Mouse (Mus musculus) mouse trophoblast stem cell (cell line): Measurements from ENCODE around the gene Man1b1.

Experiments
- in situ Hi-C, 2 experiments: fragments of 300-500 bp; cut with MseI, MboI; formaldehyde crosslinking; loops; 2 replicates in 1 of 2; 3 replicates in 1 of 2; pipeline ENCODE4 v1.15.1; 2025

The Man1b1 gene

GRCm38 (mm10) chr2:25305587-25306359 is 26.4 kb upstream of the Man1b1 start:
- in situ Hi-C loops = no loop called here

GRCm38 (mm10) chr2:25310180-25310579 is 22.0 kb upstream of the Man1b1 start:
- in situ Hi-C loops = no loop called here

GRCm38 (mm10) chr2:25310969-25311368 is 21.2 kb upstream of the Man1b1 start:
- in situ Hi-C loops = no loop called here

GRCm38 (mm10) chr2:25311491-25311891 is 20.6 kb upstream of the Man1b1 start:
- in situ Hi-C loops = no loop called here

GRCm38 (mm10) chr2:25318119-25318966 is 13.8 kb upstream of the Man1b1 start:
- in situ Hi-C loops = no loop called here

GRCm38 (mm10) chr2:25318971-25319773 is 13.0 kb upstream of the Man1b1 start, which contains the start of gene Grin1:
TSS of gene Grin1 (minus strand) at chr2:25319187.
- in situ Hi-C loops = no loop called here

- in situ Hi-C loops = no loop called here
Measured at GRCm38 (mm10) chr2:25320084-25320483, 12.1 kb upstream of the Man1b1 start.

GRCm38 (mm10) chr2:25326036-25326435 is 6.1 kb upstream of the Man1b1 start:
- in situ Hi-C loops = no loop called here

GRCm38 (mm10) chr2:25328440-25328839 is 3.7 kb upstream of the Man1b1 start:
- in situ Hi-C loops = no loop called here

- in situ Hi-C loops = no loop called here
Measured at GRCm38 (mm10) chr2:25331470-25331869, 668 bp upstream of the Man1b1 start.

GRCm38 (mm10) chr2:25333569-25333968 is 1.4 kb downstream of the Man1b1 start:
- in situ Hi-C loops = no loop called here

GRCm38 (mm10) chr2:25338303-25338702 is 6.2 kb downstream of the Man1b1 start:
- in situ Hi-C loops = no loop called here

GRCm38 (mm10) chr2:25348162-25348561 is 16.0 kb downstream of the Man1b1 start:
- in situ Hi-C loops = no loop called here

- in situ Hi-C loops = no loop called here
Measured at GRCm38 (mm10) chr2:25349499-25349898, 17.4 kb downstream of the Man1b1 start.

GRCm38 (mm10) chr2:25350701-25351100 is 18.6 kb downstream of the Man1b1 start:
- in situ Hi-C loops = no loop called here

GRCm38 (mm10) chr2:25354211-25354610 is 22.1 kb downstream of the Man1b1 start:
- in situ Hi-C loops = no loop called here

GRCm38 (mm10) chr2:25355419-25356066 is 23.4 kb downstream of the Man1b1 start:
- in situ Hi-C loops = no loop called here

GRCm38 (mm10) chr2:25356208-25357079 is 24.3 kb downstream of the Man1b1 start, which contains the start of gene Dpp7:
TSS of gene Dpp7 (minus strand) at chr2:25356359.
- in situ Hi-C loops = no loop called here

- in situ Hi-C loops = no loop called here
Measured at GRCm38 (mm10) chr2:25359848-25360247, 27.7 kb downstream of the Man1b1 start.

- in situ Hi-C loops = no loop called here
Measured at GRCm38 (mm10) chr2:25363478-25364178, 31.5 kb downstream of the Man1b1 start.
